Mouse (Mus musculus) limb, embryonic 11.5 days (tissue): ENCODE measurements at regions not wholly inside any gene's neighbourhood (a gene's known extent, or its start where the extent isn't known, plus 50 kb on each side); places are given as distances from the start of the nearest gene placed in this dataset. TPM values are rescaled to one million over a fixed set of nuclear protein-coding genes. Genes with fewer than 3 reads are reported as not detected.
A peak's percentile ranks its signal among the peaks of the same experiment; 100 is the strongest.

ENCODE experiments used
- ATAC-seq: fragments of 200-750 bp; cut with Nextera tagmentation; 2 replicates; pipeline ENCODE4 v1.8.0; 2017; ENCODE audit warnings: low read depth; ENCODE audit not compliant: insufficient number of reproducible peaks, low FRiP score, low TSS enrichment
- DNase-seq: peaks from one replicate; pipeline ENCODE4 v3.0.0-alpha.2; 2015; ENCODE audit warnings: low spot score
- H3K27ac ChIP-seq: fragments of 300-500 bp; sonication (generic); replicated peaks from 2 replicates; pipeline ENCODE4 v1.5.1; 2014; ENCODE audit warnings: low read depth, mild to moderate bottlenecking, low read length
- H3K27me3 ChIP-seq: fragments of 300-500 bp; sonication (generic); 2 replicates; pipeline ENCODE4 v1.6.1; 2014; ENCODE audit warnings: mild to moderate bottlenecking, low read length, mixed read lengths; ENCODE audit not compliant: control insufficient read depth, insufficient read depth
- H3K36me3 ChIP-seq: fragments of 300-500 bp; sonication (generic); 2 replicates; pipeline ENCODE4 v1.6.1; 2014; ENCODE audit warnings: mild to moderate bottlenecking, low read length, moderate library complexity, mixed read lengths; ENCODE audit not compliant: control insufficient read depth, insufficient read depth
- H3K4me1 ChIP-seq: fragments of 300-500 bp; sonication (generic); 2 replicates; pipeline ENCODE4 v1.6.1; 2014; ENCODE audit warnings: low read length, mixed read lengths; ENCODE audit not compliant: control insufficient read depth, insufficient read depth
- H3K4me2 ChIP-seq: fragments of 300-500 bp; sonication (generic); 2 replicates; pipeline ENCODE4 v1.6.1; 2014; ENCODE audit warnings: low read depth, mild to moderate bottlenecking, moderate library complexity; ENCODE audit not compliant: severe bottlenecking
- H3K4me3 ChIP-seq: fragments of 300-500 bp; sonication (generic); 2 replicates; pipeline ENCODE4 v1.5.1; 2014; ENCODE audit warnings: low read depth, low read length
- H3K9ac ChIP-seq: fragments of 300-500 bp; sonication (generic); 2 replicates; pipeline ENCODE4 v1.6.1; 2014; ENCODE audit warnings: mild to moderate bottlenecking, low read length
- H3K9me3 ChIP-seq: fragments of 300-500 bp; sonication (generic); 2 replicates; pipeline ENCODE4 v1.6.1; 2016; ENCODE audit warnings: low read length; ENCODE audit not compliant: control insufficient read depth
- WGBS: fragments of 180-500 bp; shearing (Covaris S2); extraction: QIAGEN DNeasy Blood & Tissue Kit; methylation state at CpG from one replicate; pipeline ENCODE4 v1.1.7; 2014; 5-methylcytosine and 5-hydroxymethylcytosine counted together
- microRNA-seq: library from miRNA; unstranded; fragments of <30 nt; microRNA quantifications from one replicate; pipeline ENCODE4, GENCODE M21; 2016

GRCm38 (mm10) chr3:33219271-33220065 is 76.4 kb upstream of the Pex5l start:
- no peaks in the 10 kb centered on the region for H3K9me3 ChIP-seq
- H3K36me3 ChIP-seq, result no peaks in the 10 kb centered on the region
- 11% methylated on average over 2 of the region's 2 CpGs for WGBS
- no peak overlapping the region for H3K27ac ChIP-seq
- ATAC-seq (peak; percentile 57; the same call in 1 of the 2 replicates), DNase-seq (peak; percentile 49)
- no peak overlapping the region for H3K9ac ChIP-seq
- no peaks in the 10 kb centered on the region for H3K4me1 ChIP-seq
- no peak overlapping the region for H3K4me2 ChIP-seq
- H3K4me3 ChIP-seq, result no peak overlapping the region
- H3K27me3 ChIP-seq, result no peaks in the 10 kb centered on the region

GRCm38 (mm10) chr3:33218291-33218690 is 75.2 kb upstream of the Pex5l start:
- Histone ChIP-seq H3K9me3 (no peaks in the 10 kb centered on the region), H3K4me1 (no peaks in the 10 kb centered on the region), H3K36me3 (no peaks in the 10 kb centered on the region), H3K4me3 (no peak overlapping the region), H3K9ac (no peak overlapping the region), H3K27me3 (no peaks in the 10 kb centered on the region), H3K4me2 (no peak overlapping the region), H3K27ac (no peak overlapping the region)
- DNase-seq, result no peak
- 58% methylated on average over 2 of the region's 2 CpGs for WGBS
- ATAC-seq, result no peak

GRCm38 (mm10) chr3:33217360-33218034 is 74.5 kb upstream of the Pex5l start:
- Histone ChIP-seq H3K4me1 (no peaks in the 10 kb centered on the region), H3K9me3 (no peaks in the 10 kb centered on the region), H3K27ac (no peak overlapping the region), H3K4me2 (no peak overlapping the region), H3K27me3 (no peaks in the 10 kb centered on the region), H3K9ac (no peak overlapping the region), H3K4me3 (no peak overlapping the region), H3K36me3 (no peaks in the 10 kb centered on the region)
- no peak for ATAC-seq
- WGBS, result 65% methylated on average over 18 of the region's 18 CpGs
- DNase-seq, result peak; percentile 27

- Histone ChIP-seq H3K9ac (no peak overlapping the region), H3K36me3 (no peaks in the 10 kb centered on the region), H3K27me3 (no peaks in the 10 kb centered on the region), H3K4me3 (no peak overlapping the region), H3K9me3 (no peaks in the 10 kb centered on the region), H3K4me2 (no peak overlapping the region), H3K4me1 (no peaks in the 10 kb centered on the region), H3K27ac (no peak overlapping the region)
- ATAC-seq, result no peak
- 66% methylated on average over 4 of the region's 4 CpGs for WGBS
- no peak for DNase-seq
Observed at GRCm38 (mm10) chr3:33211224-33211817, 68.3 kb upstream of the Pex5l start.

Small RNA genes lying in the stretch of these regions (microRNA-seq; reads per million reads assigned to microRNA genes)
- gene Gm27974, result not detected
